Mouse (Mus musculus) brain, embryonic 14.5 days (tissue): ENCODE measurements around the gene H2-M9. TPM values are rescaled to one million over a fixed set of nuclear protein-coding genes. Genes with fewer than 3 reads are reported as not detected.

Experiments
- DNase-seq: peaks from one replicate; pipeline ENCODE4 v3.0.0-alpha.2; 2011; ENCODE audit warnings: low read depth
- CTCF ChIP-seq: fragments of 200-500 bp; IDR thresholded peaks from 2 replicates; pipeline ENCODE4 v1.5.1; 2012; ENCODE audit warnings: inconsistent platforms, mild to moderate bottlenecking, moderate library complexity, borderline replicate concordance; ENCODE audit not compliant: insufficient read depth, insufficient read length; ENCODE audit errors: extremely low read depth
- POLR2A ChIP-seq: fragments of 200-500 bp; IDR thresholded peaks from 2 replicates; pipeline ENCODE4 v1.6.1; 2012; ENCODE audit warnings: mild to moderate bottlenecking, inconsistent platforms, borderline replicate concordance; ENCODE audit not compliant: poor library complexity, insufficient read depth, insufficient read length, severe bottlenecking; ENCODE audit errors: extremely low read depth
- polyA plus RNA-seq: library from polyadenylated mRNA; depleted of rRNA; stranded (reverse); fragments of >200 nt; gene quantifications from 2 replicates; pipeline ENCODE4 v1.2.3, GENCODE M21; 2012; rRNA removed

Gene H2-M9
- not detected in 2 replicates for polyA plus RNA-seq

- TF ChIP-seq POLR2A, result no peak
- TF ChIP-seq CTCF, result no peak
- DNase-seq, result no peak
These were observed at the start of gene H2-M9 for GRCm38 (mm10) chr17:36642566-36642965. Gene H2-M9, minus strand, starts transcription at chr17:36642666.

- TF ChIP-seq CTCF (no peak), POLR2A (no peak)
- no peak for DNase-seq
These were observed 29.7 kb upstream of the H2-M9 start, which contains the start of gene H2-M1 for GRCm38 (mm10) chr17:36672119-36672518. Gene H2-M1, minus strand, starts transcription at chr17:36672219.

Other genes starting within 250 kb of the H2-M9 start
- gene H2-M10.4, start 180.3 kb downstream of the H2-M9 start, polyA plus RNA-seq, result not detected in 2 replicates
- not detected in 2 replicates for gene H2-M11, start 95.6 kb downstream of the H2-M9 start, polyA plus RNA-seq
- gene H2-M1, start 29.6 kb upstream of the H2-M9 start, polyA plus RNA-seq, result not detected in 2 replicates
- not detected in 2 replicates for gene H2-M10.5, start 130.2 kb upstream of the H2-M9 start, polyA plus RNA-seq
- gene H2-M10.6, start 169.5 kb upstream of the H2-M9 start, polyA plus RNA-seq, result not detected in 2 replicates
- 25.3 and 33.7 TPM in 2 replicates for gene Trim26, start 194.5 kb upstream of the H2-M9 start, polyA plus RNA-seq
- 0.09 and 0.16 TPM in 2 replicates for gene Trim15, start 224.5 kb upstream of the H2-M9 start, polyA plus RNA-seq
- 0.19 and 0.52 TPM in 2 replicates for gene Trim10, start 226.9 kb upstream of the H2-M9 start, polyA plus RNA-seq
- 0.08 TPM in 1 of 2 replicates, not detected in the other for gene Trim40, start 247.5 kb upstream of the H2-M9 start, polyA plus RNA-seq